Mouse (Mus musculus) spleen, adult 2 months (tissue): ENCODE measurements around the gene Unc5b. TPM values are rescaled to one million over a fixed set of nuclear protein-coding genes. Genes with fewer than 3 reads are reported as not detected.

Source experiments
- DNase-seq, 2 experiments: peaks; one replicate each; pipeline versions ENCODE4 v3.0.0 to v3.0.0-alpha.2; 2012 to 2021; ENCODE audit warnings: low spot score in 2 of 2, low read depth in 1 of 2
- H3K27ac ChIP-seq: fragments of 200-500 bp; 2 replicates; pipeline ENCODE4 v1.5.1; 2012; ENCODE audit warnings: low read length, inconsistent platforms; ENCODE audit not compliant: insufficient read depth
- H3K27me3 ChIP-seq: fragments of 200-500 bp; 2 replicates; pipeline ENCODE4 v1.6.1; 2012; ENCODE audit warnings: mild to moderate bottlenecking, moderate library complexity, low read length, inconsistent platforms; ENCODE audit not compliant: control insufficient read depth, insufficient read depth
- H3K36me3 ChIP-seq: fragments of 200-500 bp; 2 replicates; pipeline ENCODE4 v1.6.1; 2012; ENCODE audit warnings: mild to moderate bottlenecking, low read length, inconsistent platforms; ENCODE audit not compliant: control insufficient read depth, insufficient read depth
- H3K4me1 ChIP-seq: fragments of 200-500 bp; 2 replicates; pipeline ENCODE4 v1.6.1; 2011; ENCODE audit warnings: inconsistent platforms; ENCODE audit not compliant: control insufficient read depth, insufficient read depth, insufficient read length
- H3K4me3 ChIP-seq: fragments of 200-500 bp; 2 replicates; pipeline ENCODE4 v1.5.1; 2011; ENCODE audit warnings: mild to moderate bottlenecking, inconsistent platforms; ENCODE audit not compliant: insufficient read depth, insufficient read length; ENCODE audit errors: extremely low read depth
- CTCF ChIP-seq: fragments of 200-500 bp; IDR thresholded peaks from 2 replicates; pipeline ENCODE4 v1.5.1; 2011; ENCODE audit warnings: mild to moderate bottlenecking, inconsistent platforms; ENCODE audit not compliant: insufficient read depth, insufficient read length, insufficient replicate concordance; ENCODE audit errors: extremely low read depth
- POLR2A ChIP-seq: fragments of 200-500 bp; IDR thresholded peaks from 2 replicates; pipeline ENCODE4 v1.6.1; 2011; ENCODE audit warnings: low read depth, low read length, inconsistent platforms
- WGBS: fragments of 180-500 bp; shearing (Covaris S2); methylation state at CpG from one replicate; pipeline ENCODE4 v1.1.7; 2018; 5-methylcytosine and 5-hydroxymethylcytosine counted together
- polyA plus RNA-seq: library from polyadenylated mRNA; depleted of rRNA; stranded (reverse); fragments of >200 nt; gene quantifications from 2 replicates; pipeline ENCODE4 v1.2.3, GENCODE M21; 2012

The Unc5b gene
- polyA plus RNA-seq, 1 experiment, result 3.8 TPM

DNA sequence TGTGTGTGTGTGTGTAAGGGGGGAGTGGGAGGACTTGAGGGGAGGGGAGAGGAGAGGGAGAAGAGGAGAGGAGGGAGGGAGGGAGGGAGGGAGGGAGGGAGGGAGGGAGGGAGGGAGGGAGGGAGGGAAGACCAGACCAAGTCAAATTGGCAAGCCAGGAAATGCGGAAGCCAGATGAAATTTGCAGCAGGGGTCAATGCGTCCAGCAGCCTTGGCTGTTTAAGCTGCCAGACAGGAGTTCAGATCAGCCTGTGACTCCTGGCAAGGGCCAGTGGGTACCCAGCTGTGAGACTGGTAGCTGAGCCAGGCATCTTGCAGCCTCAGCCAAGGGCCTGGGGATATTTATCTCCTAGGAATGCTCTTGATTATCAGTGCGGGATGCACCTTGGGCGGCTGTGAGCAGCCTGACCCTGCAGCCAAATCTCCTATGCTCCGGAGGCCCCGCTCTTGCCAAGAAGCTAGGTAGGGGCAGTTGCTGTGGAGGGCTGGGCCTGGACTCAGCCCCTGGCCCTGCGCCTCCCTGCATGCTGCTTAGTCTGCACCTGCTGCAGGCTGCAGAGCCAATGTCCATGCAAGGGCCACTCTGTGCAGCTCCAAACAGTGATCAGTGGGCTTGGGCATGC, 9.5 kb downstream of the Unc5b start:
- WGBS, result 87% methylated on average over 7 of the region's 7 CpGs
- Histone ChIP-seq H3K4me1 (0 out of 2 replicates have a peak, but pooled peaks cover 2% of the 10 kb centered on the region), H3K27me3 (peaks cover 2% of the 10 kb centered on the region), H3K36me3 (no peaks in the 10 kb centered on the region), H3K4me3 (no peak overlapping the region), H3K27ac (no peak overlapping the region)
- no peak for TF ChIP-seq CTCF
- TF ChIP-seq POLR2A, result no peak
- no peak for DNase-seq

DNA sequence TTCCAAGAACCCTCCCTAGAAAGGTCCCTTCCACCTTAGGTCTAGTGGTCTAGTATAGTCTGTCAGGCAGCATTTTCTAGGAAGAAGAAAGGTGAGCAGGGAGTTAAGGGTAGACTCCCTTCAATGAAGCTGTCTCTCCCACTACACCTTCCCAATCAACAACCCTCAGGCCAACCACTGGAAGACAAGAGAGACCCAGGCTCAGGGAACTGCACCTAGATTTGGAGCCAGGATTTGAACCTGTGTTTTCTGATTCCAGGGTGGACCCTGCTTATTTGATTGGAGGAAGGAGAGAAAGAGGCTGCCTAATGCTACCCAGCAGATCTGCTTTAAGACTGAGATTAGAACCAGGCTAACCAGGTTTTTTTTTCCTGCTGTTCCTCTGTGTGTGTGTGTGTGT, 10.1 kb downstream of the Unc5b start:
- Histone ChIP-seq H3K4me3 (no peak overlapping the region), H3K36me3 (no peaks in the 10 kb centered on the region), H3K27ac (no peak overlapping the region), H3K27me3 (peaks cover under 1% of the 10 kb centered on the region), H3K4me1 (peaks cover 2% of the 10 kb centered on the region; the same call in 1 of the 2 replicates)
- no peak for TF ChIP-seq POLR2A
- TF ChIP-seq CTCF, result no peak
- DNase-seq, result no peak

- Histone ChIP-seq H3K27ac (no peak overlapping the region), H3K36me3 (no peaks in the 10 kb centered on the region)
- WGBS, result 97% methylated on average over 11 of the region's 11 CpGs
Measured at GRCm38 (mm10) chr10:60820552-60820951, 10.8 kb downstream of the Unc5b start.

DNA sequence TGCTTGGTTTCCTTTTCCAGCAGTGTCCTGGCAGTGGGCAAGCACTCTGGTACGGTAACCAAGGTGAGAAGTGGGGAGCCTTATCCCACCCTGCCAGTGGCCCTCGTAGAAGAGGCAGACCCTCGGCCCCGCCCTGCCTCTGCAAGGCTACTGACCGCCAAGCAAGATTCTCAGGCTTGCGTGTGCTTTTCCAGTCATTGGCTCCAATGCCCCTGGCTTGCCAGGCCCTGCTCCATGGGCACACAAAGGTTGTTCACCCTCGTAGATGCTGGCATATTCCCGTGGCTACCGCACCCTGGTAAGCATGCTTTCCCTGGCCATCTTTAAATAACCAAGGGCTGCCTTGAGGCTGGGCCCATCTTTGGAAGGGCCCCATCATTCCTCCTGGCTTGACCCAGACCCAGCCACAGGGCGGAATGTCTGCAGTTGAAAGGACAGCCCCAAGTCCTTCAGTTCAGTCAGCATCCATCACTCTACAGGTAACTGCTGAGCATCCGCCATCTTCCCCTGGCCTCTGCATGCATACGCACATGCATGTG, 11.7 kb downstream of the Unc5b start:
- DNase-seq, result no peak
- H3K27me3 ChIP-seq, result no peaks in the 10 kb centered on the region
- no peak overlapping the region for H3K4me3 ChIP-seq
- H3K36me3 ChIP-seq, result no peaks in the 10 kb centered on the region
- WGBS, result 88% methylated on average over 12 of the region's 12 CpGs
- H3K27ac ChIP-seq, result no peak overlapping the region
- TF ChIP-seq POLR2A, result no peak
- TF ChIP-seq CTCF, result no peak
- peaks cover 2% of the 10 kb centered on the region; the same call in 1 of the 2 replicates for H3K4me1 ChIP-seq

More at GRCm38 (mm10) chr10:60820552-60820951, 10.8 kb downstream of the Unc5b start:
- Histone ChIP-seq H3K4me1 (peaks cover 2% of the 10 kb centered on the region; the same call in 1 of the 2 replicates), H3K27me3 (no peaks in the 10 kb centered on the region), H3K4me3 (no peak overlapping the region)
- DNase-seq, result no peak
- TF ChIP-seq CTCF (no peak), POLR2A (no peak)

DNA sequence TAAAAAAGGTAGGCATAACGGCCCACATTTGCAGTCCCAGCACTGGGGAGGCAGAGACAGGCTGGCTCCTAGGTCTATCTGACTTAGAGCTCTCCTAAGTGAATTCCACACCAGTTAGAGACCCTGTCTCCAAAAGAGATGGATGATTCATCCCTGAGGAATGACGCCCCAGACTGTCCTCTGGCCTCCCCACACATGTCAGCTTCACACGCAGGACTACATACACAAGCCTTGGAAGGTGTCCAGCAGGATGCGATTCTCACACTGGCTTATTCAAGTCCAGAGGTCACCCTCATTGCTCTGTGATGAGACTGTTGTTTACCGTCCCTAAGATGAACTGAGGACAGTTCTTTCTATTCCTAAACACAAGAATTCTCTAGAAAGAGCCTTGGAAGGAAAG, 12.2 kb downstream of the Unc5b start:
- peaks cover 2% of the 10 kb centered on the region; the same call in 1 of the 2 replicates for H3K4me1 ChIP-seq
- H3K27ac ChIP-seq, result no peak overlapping the region
- no peak overlapping the region for H3K4me3 ChIP-seq
- DNase-seq, result no peak
- no peak for TF ChIP-seq CTCF
- no peak for TF ChIP-seq POLR2A
- WGBS, result 91% methylated on average over 5 of the region's 5 CpGs
- H3K27me3 ChIP-seq, result no peaks in the 10 kb centered on the region
- no peaks in the 10 kb centered on the region for H3K36me3 ChIP-seq

DNA sequence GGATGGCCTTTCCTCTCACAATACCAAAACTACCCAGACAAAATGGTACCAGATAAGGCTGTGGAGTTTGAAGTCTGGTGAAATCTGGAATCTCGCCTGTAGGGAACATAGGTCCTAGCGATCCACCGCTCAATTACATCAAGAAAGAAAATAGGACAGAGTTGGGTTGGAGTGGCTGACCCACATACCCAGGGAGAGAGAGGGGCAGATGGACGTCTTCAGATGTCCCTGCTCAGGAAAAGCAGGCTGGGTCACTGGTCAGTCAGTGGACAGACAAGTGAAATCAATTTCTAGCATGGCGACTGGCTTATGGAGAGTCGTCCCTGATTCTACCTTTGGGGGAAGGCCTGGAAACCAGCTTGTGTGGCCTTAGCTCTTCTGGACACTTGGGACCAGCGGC, 12.7 kb downstream of the Unc5b start:
- no peak overlapping the region for H3K27ac ChIP-seq
- no peaks in the 10 kb centered on the region for H3K36me3 ChIP-seq
- peaks cover 2% of the 10 kb centered on the region; the same call in 1 of the 2 replicates for H3K4me1 ChIP-seq
- DNase-seq, result no peak
- TF ChIP-seq POLR2A, result no peak
- no peak for TF ChIP-seq CTCF
- H3K27me3 ChIP-seq, result no peaks in the 10 kb centered on the region
- WGBS, result 91% methylated on average over 7 of the region's 7 CpGs
- H3K4me3 ChIP-seq, result no peak overlapping the region

GRCm38 (mm10) chr10:60817868-60818267, 13.5 kb downstream of the Unc5b start:
- Histone ChIP-seq H3K27me3 (no peaks in the 10 kb centered on the region), H3K36me3 (no peaks in the 10 kb centered on the region), H3K4me3 (no peak overlapping the region), H3K27ac (no peak overlapping the region), H3K4me1 (peaks cover 2% of the 10 kb centered on the region; the same call in 1 of the 2 replicates)
- 90% methylated on average over 6 of the region's 6 CpGs for WGBS
- TF ChIP-seq POLR2A, result no peak
- no peak for TF ChIP-seq CTCF
- DNase-seq, result no peak
